Mouse (Mus musculus): ENCODE data around the gene Ttc23.

- no peak for TF ChIP-seq POLR2A (IDR thresholded peaks at IDR 0.05; ENCODE audit: borderline replicate concordance, insufficient read depth, low read length)
- TF ChIP-seq CTCF (IDR thresholded peaks at IDR 0.05; ENCODE audit: borderline replicate concordance, insufficient read depth, low read depth, low read length): no peak
Observed at GRCm38 (mm10) chr7:67722163-67722562, 75.0 kb downstream of the Ttc23 start.
